Mouse (Mus musculus): ENCODE measurements around the gene Tex10. TPM values are rescaled to one million over a fixed set of nuclear protein-coding genes. Genes with fewer than 3 reads are reported as not detected.
"Not testable (repeated sequence)": the region's sequence is repeated elsewhere in the genome, so short reads cannot be mapped to it uniquely, and the experiment has no call there.

The Tex10 gene
- polyA plus RNA-seq, 1 experiment: 17.1 TPM

- H3ac ChIP-seq (ENCODE audit: control insufficient read depth, insufficient read length, low read depth): no peak overlapping the region
- no peak for TF ChIP-seq FOSL1 (IDR thresholded peaks at IDR 0.05; ENCODE audit: insufficient read depth, low read length, poor library complexity, severe bottlenecking)
- TF ChIP-seq MYOG (IDR thresholded peaks at IDR 0.05; ENCODE audit: control insufficient read depth, extremely low read depth, insufficient read length): no peak
- TF ChIP-seq MAX (IDR thresholded peaks at IDR 0.05): no peak
- no peak for TF ChIP-seq MYOD1 (IDR thresholded peaks at IDR 0.05; ENCODE audit: control insufficient read depth, insufficient read length, low read depth)
- no peak for TF ChIP-seq USF1 (IDR thresholded peaks at IDR 0.05; ENCODE audit: low read depth)
- no peak for TF ChIP-seq CTCF (IDR thresholded peaks at IDR 0.05; ENCODE audit: control insufficient read depth, insufficient read depth, insufficient read length)
- no peak for TF ChIP-seq CEBPB (IDR thresholded peaks at IDR 0.05; ENCODE audit: low read depth)
- no peak overlapping the region for H3K4me3 ChIP-seq (ENCODE audit: insufficient read depth, poor library complexity, severe bottlenecking)
- H3K27me3 ChIP-seq (ENCODE audit: control insufficient read depth, insufficient read depth, insufficient read length): no peaks in the 10 kb centered on the region
- no peaks in the 10 kb centered on the region for H3K79me3 ChIP-seq (ENCODE audit: low read depth)
- H3K36me3 ChIP-seq (ENCODE audit: control insufficient read depth, insufficient read depth): peaks cover 5% of the 10 kb centered on the region
- no peaks in the 10 kb centered on the region for H3K79me2 ChIP-seq (ENCODE audit: control insufficient read depth, insufficient read depth)
These were observed 54.3 kb downstream of the Tex10 start for GRCm38 (mm10) chr4:48418831-48419468.

GRCm38 (mm10) chr4:48415838-48416335, 57.4 kb downstream of the Tex10 start:
- Histone ChIP-seq H3K79me2 (ENCODE audit: control insufficient read depth, insufficient read depth) (no peaks in the 10 kb centered on the region), H3K36me3 (ENCODE audit: control insufficient read depth, insufficient read depth) (no peaks in the 10 kb centered on the region), H3K79me3 (ENCODE audit: low read depth) (no peaks in the 10 kb centered on the region), H3K4me3 (ENCODE audit: insufficient read depth, poor library complexity, severe bottlenecking) (no peak overlapping the region), H3K27me3 (ENCODE audit: control insufficient read depth, insufficient read depth, insufficient read length) (no peaks in the 10 kb centered on the region), H3ac (ENCODE audit: control insufficient read depth, insufficient read length, low read depth) (no peak overlapping the region)
- TF ChIP-seq USF1 (IDR thresholded peaks at IDR 0.05; ENCODE audit: low read depth): no peak
- no peak for TF ChIP-seq CTCF (IDR thresholded peaks at IDR 0.05; ENCODE audit: control insufficient read depth, insufficient read depth, insufficient read length)
- no peak for TF ChIP-seq MAX (IDR thresholded peaks at IDR 0.05)
- no peak for TF ChIP-seq MYOD1 (IDR thresholded peaks at IDR 0.05; ENCODE audit: control insufficient read depth, insufficient read length, low read depth)
- TF ChIP-seq CEBPB (IDR thresholded peaks at IDR 0.05; ENCODE audit: low read depth): no peak
- no peak for TF ChIP-seq MYOG (IDR thresholded peaks at IDR 0.05; ENCODE audit: control insufficient read depth, extremely low read depth, insufficient read length)
- TF ChIP-seq FOSL1 (IDR thresholded peaks at IDR 0.05; ENCODE audit: insufficient read depth, low read length, poor library complexity, severe bottlenecking): no peak

GRCm38 (mm10) chr4:48413473-48413872, 59.8 kb downstream of the Tex10 start:
- TF ChIP-seq CTCF (IDR thresholded peaks at IDR 0.05; ENCODE audit: control insufficient read depth, insufficient read depth, insufficient read length) (no peak), MYOG (IDR thresholded peaks at IDR 0.05; ENCODE audit: control insufficient read depth, extremely low read depth, insufficient read length) (no peak), MYOD1 (IDR thresholded peaks at IDR 0.05; ENCODE audit: control insufficient read depth, insufficient read length, low read depth) (no peak), MAX (IDR thresholded peaks at IDR 0.05) (no peak), CEBPB (IDR thresholded peaks at IDR 0.05; ENCODE audit: low read depth) (no peak), FOSL1 (IDR thresholded peaks at IDR 0.05; ENCODE audit: insufficient read depth, low read length, poor library complexity, severe bottlenecking) (no peak), USF1 (IDR thresholded peaks at IDR 0.05; ENCODE audit: low read depth) (no peak)

GRCm38 (mm10) chr4:48407350-48408039, 65.8 kb downstream of the Tex10 start:
- no peak overlapping the region for H3ac ChIP-seq (ENCODE audit: control insufficient read depth, insufficient read length, low read depth)
- peak; percentile 71 for TF ChIP-seq CTCF (IDR thresholded peaks at IDR 0.05; ENCODE audit: control insufficient read depth, insufficient read depth, insufficient read length)
- no peak for TF ChIP-seq FOSL1 (IDR thresholded peaks at IDR 0.05; ENCODE audit: insufficient read depth, low read length, poor library complexity, severe bottlenecking)
- H3K79me2 ChIP-seq (ENCODE audit: control insufficient read depth, insufficient read depth): no peaks in the 10 kb centered on the region
- no peaks in the 10 kb centered on the region for H3K36me3 ChIP-seq (ENCODE audit: control insufficient read depth, insufficient read depth)
- H3K4me3 ChIP-seq (ENCODE audit: insufficient read depth, poor library complexity, severe bottlenecking): no peak overlapping the region
- H3K27me3 ChIP-seq (ENCODE audit: control insufficient read depth, insufficient read depth, insufficient read length): no peaks in the 10 kb centered on the region
- H3K79me3 ChIP-seq (ENCODE audit: low read depth): no peaks in the 10 kb centered on the region

More at GRCm38 (mm10) chr4:48413473-48413872, 59.8 kb downstream of the Tex10 start:
- no peaks in the 10 kb centered on the region for H3K79me3 ChIP-seq (ENCODE audit: low read depth)
- no peak overlapping the region for H3ac ChIP-seq (ENCODE audit: control insufficient read depth, insufficient read length, low read depth)
- H3K27me3 ChIP-seq (ENCODE audit: control insufficient read depth, insufficient read depth, insufficient read length): no peaks in the 10 kb centered on the region
- no peaks in the 10 kb centered on the region for H3K36me3 ChIP-seq (ENCODE audit: control insufficient read depth, insufficient read depth)
- H3K4me3 ChIP-seq (ENCODE audit: insufficient read depth, poor library complexity, severe bottlenecking): no peak overlapping the region
- H3K79me2 ChIP-seq (ENCODE audit: control insufficient read depth, insufficient read depth): no peaks in the 10 kb centered on the region

- not testable (repeated sequence) for H3K36me3 ChIP-seq (ENCODE audit: control insufficient read depth, insufficient read depth); H3K79me3 ChIP-seq (ENCODE audit: low read depth); H3K27me3 ChIP-seq (ENCODE audit: control insufficient read depth, insufficient read depth, insufficient read length); H3K4me3 ChIP-seq (ENCODE audit: insufficient read depth, poor library complexity, severe bottlenecking); H3ac ChIP-seq (ENCODE audit: control insufficient read depth, insufficient read length, low read depth); H3K79me2 ChIP-seq (ENCODE audit: control insufficient read depth, insufficient read depth)
These were observed 67.4 kb downstream of the Tex10 start for GRCm38 (mm10) chr4:48405724-48406491.
